Mouse (Mus musculus) hindbrain, embryonic 15.5 days (tissue): ENCODE data around the gene Gatd1. TPM values are rescaled to one million over a fixed set of nuclear protein-coding genes. Genes with fewer than 3 reads are reported as not detected.

ENCODE experiments used
- ATAC-seq: fragments of 200-750 bp; cut with Nextera tagmentation; 2 replicates; pipeline ENCODE4 v1.8.0; 2017; ENCODE audit warnings: low read depth, moderate number of reproducible peaks, moderate TSS enrichment; ENCODE audit not compliant: low FRiP score
- H3K27ac ChIP-seq: fragments of 300-500 bp; sonication (generic); replicated peaks from 2 replicates; pipeline ENCODE4 v1.5.1; 2015; ENCODE audit warnings: mild to moderate bottlenecking, inconsistent platforms
- H3K27me3 ChIP-seq: fragments of 300-500 bp; sonication (generic); 2 replicates; pipeline ENCODE4 v1.6.1; 2015; ENCODE audit warnings: control low read depth, inconsistent platforms
- H3K36me3 ChIP-seq: fragments of 300-500 bp; sonication (generic); 2 replicates; pipeline ENCODE4 v1.6.1; 2015; ENCODE audit warnings: control low read depth, inconsistent platforms
- H3K4me1 ChIP-seq: fragments of 300-500 bp; sonication (generic); replicated peaks from 2 replicates; pipeline ENCODE4 v1.6.1; 2015; ENCODE audit warnings: control low read depth, inconsistent platforms
- H3K4me2 ChIP-seq: fragments of 300-500 bp; sonication (generic); 2 replicates; pipeline ENCODE4 v1.6.1; 2015; ENCODE audit warnings: moderate library complexity, mild to moderate bottlenecking, inconsistent platforms
- H3K4me3 ChIP-seq: fragments of 300-500 bp; sonication (generic); 2 replicates; pipeline ENCODE4 v1.5.1; 2015; ENCODE audit warnings: mild to moderate bottlenecking, inconsistent platforms
- H3K9ac ChIP-seq: fragments of 300-500 bp; sonication (generic); 2 replicates; pipeline ENCODE4 v1.6.1; 2015; ENCODE audit warnings: inconsistent platforms
- H3K9me3 ChIP-seq: fragments of 300-500 bp; sonication (generic); 2 replicates; pipeline ENCODE4 v1.6.1; 2016; ENCODE audit warnings: control low read depth, inconsistent platforms
- WGBS: fragments of 180-500 bp; shearing (Covaris S2); methylation state at CpG from one replicate; pipeline ENCODE4 v1.1.7; 2015; 5-methylcytosine and 5-hydroxymethylcytosine counted together
- polyA plus RNA-seq: library from polyadenylated mRNA; unstranded; fragments of >200 nt; fragmentation: Nextera tagmentation; extraction: Ambion mirVana; gene quantifications from 2 replicates; pipeline ENCODE4 v1.2.1, GENCODE M21; 2015

The Gatd1 gene
- polyA plus RNA-seq, 1 experiment from 2014 or later: 53.3 TPM

DNA sequence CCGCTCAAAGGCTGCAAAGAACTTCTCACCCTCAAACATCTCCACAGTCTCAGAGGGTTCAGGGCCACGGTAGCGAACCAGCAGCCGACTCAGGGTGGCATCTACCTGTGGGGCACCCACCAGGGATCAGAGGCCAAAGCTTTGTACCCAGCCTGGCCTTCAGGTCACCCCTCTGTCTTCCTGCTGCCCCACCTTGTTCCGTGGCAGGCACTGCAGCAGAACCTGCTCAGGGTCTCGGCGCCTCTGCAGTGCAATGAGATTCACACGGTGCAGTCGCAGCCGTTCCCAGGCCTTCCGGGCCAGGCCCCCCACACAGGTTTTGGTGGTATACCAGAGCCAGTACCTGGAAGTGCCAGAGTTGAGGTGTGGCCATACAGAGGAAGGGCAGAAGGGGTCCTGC, 25.9 kb upstream of the Gatd1 start:
- ATAC-seq: no peak
- H3K9ac ChIP-seq: no peak overlapping the region
- no peak overlapping the region for H3K4me3 ChIP-seq
- H3K4me2 ChIP-seq: no peak overlapping the region
- H3K4me1 ChIP-seq: peaks cover 51% of the 10 kb centered on the region
- H3K36me3 ChIP-seq: no peaks in the 10 kb centered on the region
- H3K9me3 ChIP-seq: no peaks in the 10 kb centered on the region
- no peak overlapping the region for H3K27ac ChIP-seq
- WGBS: 94% methylated on average over 11 of the region's 11 CpGs
- no peaks in the 10 kb centered on the region for H3K27me3 ChIP-seq

DNA sequence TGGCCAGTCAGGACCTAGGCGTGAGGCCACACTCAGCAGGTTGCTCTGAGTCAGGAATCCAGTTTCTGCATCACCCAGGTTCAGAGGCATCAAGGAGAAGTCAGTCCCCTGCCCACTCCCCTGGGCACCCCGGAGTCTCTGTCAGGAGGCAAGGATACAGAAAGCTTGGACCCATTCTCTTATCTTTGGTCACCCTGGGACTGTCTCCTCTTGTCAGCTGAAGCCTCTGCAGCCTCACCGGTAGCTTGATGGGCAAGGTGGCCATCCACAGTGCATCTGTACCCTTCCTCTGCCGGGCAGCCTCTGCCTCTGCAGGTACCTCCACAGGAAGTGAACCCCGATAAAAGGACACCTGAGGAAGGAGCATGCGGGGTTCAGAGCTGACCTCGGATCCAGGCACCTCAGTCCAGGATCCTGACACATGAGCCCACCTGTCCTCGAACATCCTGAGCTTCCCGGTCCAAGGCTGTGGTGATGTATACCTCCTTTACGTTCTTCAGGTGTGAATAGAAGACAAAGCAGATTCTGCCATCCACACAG, 25.3 kb upstream of the Gatd1 start:
- H3K36me3 ChIP-seq: no peaks in the 10 kb centered on the region
- no peak overlapping the region for H3K27ac ChIP-seq
- WGBS: 95% methylated on average over 10 of the region's 10 CpGs
- H3K4me3 ChIP-seq: no peak overlapping the region
- ATAC-seq: no peak
- no peaks in the 10 kb centered on the region for H3K27me3 ChIP-seq
- no peak overlapping the region for H3K9ac ChIP-seq
- H3K4me1 ChIP-seq: peaks cover 57% of the 10 kb centered on the region
- H3K4me2 ChIP-seq: no peak overlapping the region
- no peaks in the 10 kb centered on the region for H3K9me3 ChIP-seq

DNA sequence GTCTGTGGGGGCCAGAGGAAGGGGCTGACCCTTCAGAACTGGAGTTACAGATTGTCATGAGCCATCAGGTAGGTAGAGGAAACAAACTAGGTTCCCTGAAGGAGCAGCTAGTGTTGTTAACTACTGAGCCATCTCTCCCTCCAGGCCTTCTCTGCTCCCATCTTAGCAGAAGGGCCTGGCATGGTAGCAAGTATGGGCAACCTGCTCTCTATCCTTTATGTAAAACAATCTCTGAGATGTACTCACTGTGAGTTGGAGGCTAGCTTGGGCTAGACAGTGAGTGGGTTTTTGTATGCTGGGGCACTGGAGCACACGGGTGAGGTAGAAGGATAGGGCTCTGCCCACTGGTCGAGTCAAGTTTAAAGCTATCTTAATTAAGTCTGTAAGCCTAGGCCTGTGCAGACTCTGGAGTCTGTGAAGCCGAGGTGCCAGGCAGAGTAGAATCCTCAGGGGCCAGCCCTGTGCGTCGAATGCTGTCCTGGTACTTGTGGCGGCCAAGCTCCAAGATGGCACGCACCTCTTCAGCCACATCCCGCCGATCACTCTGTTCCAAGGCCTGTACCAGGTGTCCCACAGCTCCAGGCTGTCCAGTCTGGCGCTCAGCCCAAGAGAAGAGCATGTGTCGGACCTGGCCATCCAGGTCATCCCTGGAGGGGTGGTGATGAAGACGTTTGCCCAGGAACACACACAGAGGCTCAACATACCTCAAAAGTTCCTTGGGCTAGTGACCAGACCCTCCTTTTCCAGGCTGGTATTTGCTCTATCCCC, 24.4 kb upstream of the Gatd1 start:
- H3K36me3 ChIP-seq: no peaks in the 10 kb centered on the region
- H3K27ac ChIP-seq: peak overlapping the region; percentile 80; the same call in 1 of the 2 replicates
- no peaks in the 10 kb centered on the region for H3K9me3 ChIP-seq
- H3K4me2 ChIP-seq: peak overlapping the region; percentile 84; the same call in 1 of the 2 replicates
- no peak for ATAC-seq
- no peaks in the 10 kb centered on the region for H3K27me3 ChIP-seq
- 94% methylated on average over 12 of the region's 12 CpGs for WGBS
- H3K4me1 ChIP-seq: peaks cover 57% of the 10 kb centered on the region
- peak overlapping the region; percentile 61; the same call in 1 of the 2 replicates for H3K9ac ChIP-seq
- peak overlapping the region; percentile 54; the same call in 1 of the 2 replicates for H3K4me3 ChIP-seq

DNA sequence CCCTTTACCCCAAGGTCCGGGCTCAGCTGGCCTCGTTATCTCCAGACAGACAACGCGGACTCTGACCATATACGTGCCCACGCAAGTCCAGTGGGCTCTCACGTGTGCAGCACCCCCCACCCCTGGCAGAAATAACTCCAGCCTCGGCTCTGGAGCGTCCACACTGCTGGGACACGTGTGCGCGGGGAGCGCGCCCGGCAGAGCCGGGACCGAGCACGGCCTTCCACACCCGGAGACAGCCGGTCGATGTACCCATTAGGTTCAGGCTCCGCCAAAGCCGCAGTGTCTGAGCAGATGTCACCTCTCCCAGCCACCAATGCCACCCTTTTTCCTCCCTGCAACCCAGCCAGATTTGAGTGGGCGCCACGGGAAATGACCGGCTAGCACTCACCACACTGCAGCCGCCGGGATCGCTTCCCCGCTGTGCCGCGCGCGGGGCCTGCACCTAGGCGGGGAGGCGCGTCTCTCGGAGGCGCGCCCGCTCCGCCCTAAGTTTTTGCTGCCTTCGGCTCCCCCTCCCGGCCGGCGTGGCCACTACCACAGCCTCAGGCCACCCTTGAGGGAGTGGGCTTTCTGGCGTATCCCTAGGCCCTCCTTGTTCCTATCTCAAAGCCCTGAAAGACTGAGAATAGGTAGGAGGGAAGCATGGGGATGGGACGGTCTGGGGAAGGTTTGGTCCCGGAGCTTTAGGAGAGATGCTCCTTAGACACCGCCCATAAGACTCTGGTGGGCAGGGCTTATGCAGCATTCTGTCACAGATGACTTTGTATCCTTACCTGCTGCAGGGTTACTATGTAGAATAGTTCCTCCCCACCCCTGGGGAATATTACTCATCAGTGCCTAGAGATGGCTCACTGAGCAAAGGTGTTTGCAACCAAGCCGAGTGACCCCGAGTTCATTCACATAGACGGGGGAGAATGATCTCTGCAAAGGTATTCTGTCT, 23.5 kb upstream of the Gatd1 start, which contains the start of gene Slc25a22:
Gene Slc25a22 (minus strand): TSS at position 715 of the 943 bp plus-strand sequence.
- Histone ChIP-seq H3K4me3 (peak within 1 kb of the TSS; percentile 54), H3K4me1 (peaks cover 57% of the 10 kb centered on the region), H3K36me3 (peaks cover 7% of the 10 kb centered on the region; the same call in 1 of the 2 replicates), H3K9me3 (no peaks in the 10 kb centered on the region), H3K9ac (peak within 1 kb of the TSS; percentile 61), H3K27ac (peak within 1 kb of the TSS; percentile 80), H3K27me3 (no peaks in the 10 kb centered on the region), H3K4me2 (peak within 1 kb of the TSS; percentile 84)
- 5% methylated on average over 53 of the region's 53 CpGs for WGBS
- peak; percentile 80 for ATAC-seq

DNA sequence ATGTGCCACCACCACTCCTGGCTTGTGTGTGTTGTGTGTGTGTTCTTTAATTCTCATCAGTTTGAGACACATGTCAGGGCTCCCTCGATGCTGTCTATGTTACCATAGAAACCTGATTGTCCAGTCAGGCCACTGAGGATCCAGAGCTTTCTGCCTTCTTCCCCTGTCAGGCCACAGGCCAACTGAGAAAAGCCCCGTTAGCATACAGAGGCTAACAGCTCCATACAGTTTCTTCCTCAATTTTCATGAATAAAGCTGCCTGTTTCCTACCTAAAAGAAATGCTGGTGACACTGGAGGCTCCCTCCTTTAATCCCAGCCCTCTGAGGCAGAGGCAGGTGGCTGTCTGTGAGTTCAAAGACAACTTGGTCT, 22.6 kb upstream of the Gatd1 start:
- ATAC-seq: no peak
- Histone ChIP-seq H3K27ac (peak overlapping the region; percentile 80; the same call in 1 of the 2 replicates), H3K36me3 (peaks cover 16% of the 10 kb centered on the region), H3K4me2 (peak overlapping the region; percentile 84), H3K4me3 (peak overlapping the region; percentile 54), H3K9ac (peak overlapping the region; percentile 61; the same call in 1 of the 2 replicates), H3K4me1 (peaks cover 63% of the 10 kb centered on the region), H3K9me3 (no peaks in the 10 kb centered on the region), H3K27me3 (no peaks in the 10 kb centered on the region)
- WGBS: 38% methylated on average over 2 of the region's 2 CpGs

DNA sequence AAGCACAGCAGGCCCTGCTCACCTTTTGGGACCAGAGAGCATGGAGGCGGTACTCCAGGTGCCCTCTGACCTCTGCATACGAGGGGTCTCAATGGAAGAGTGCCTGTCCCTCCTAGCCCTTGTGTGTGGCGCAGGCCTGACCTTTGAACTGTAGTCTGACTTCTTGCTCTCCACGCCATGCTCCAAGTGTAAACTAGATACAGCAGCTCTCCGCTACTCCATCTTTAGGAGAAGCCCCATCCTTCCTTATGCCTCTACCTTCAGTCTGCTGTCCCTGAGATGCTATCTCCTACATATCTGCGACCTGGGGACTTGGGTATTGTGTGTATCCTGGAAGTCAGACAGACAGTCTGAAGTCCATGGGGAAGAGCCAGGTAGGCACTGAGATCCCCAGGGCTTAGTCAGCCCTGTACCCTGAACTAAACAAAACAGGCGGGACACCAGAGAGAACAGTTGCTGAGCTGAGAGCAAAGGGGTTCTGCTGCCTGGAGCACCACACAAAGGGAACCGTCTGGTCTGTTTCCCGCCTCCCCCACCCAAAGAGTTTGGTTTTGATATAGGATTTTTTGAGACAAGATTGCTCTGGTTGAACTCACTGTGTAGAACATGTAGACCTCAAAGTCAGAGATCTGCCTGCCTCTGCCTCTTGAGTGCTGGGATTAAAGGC, 22.1 kb upstream of the Gatd1 start:
- Histone ChIP-seq H3K36me3 (peaks cover 21% of the 10 kb centered on the region), H3K9ac (peak overlapping the region; percentile 68; the same call in 1 of the 2 replicates), H3K27ac (no peak overlapping the region), H3K4me2 (peak overlapping the region; percentile 84), H3K27me3 (no peaks in the 10 kb centered on the region), H3K4me1 (peaks cover 63% of the 10 kb centered on the region), H3K9me3 (no peaks in the 10 kb centered on the region), H3K4me3 (peak overlapping the region; percentile 61)
- no peak for ATAC-seq
- WGBS: 70% methylated on average over 9 of the region's 9 CpGs

DNA sequence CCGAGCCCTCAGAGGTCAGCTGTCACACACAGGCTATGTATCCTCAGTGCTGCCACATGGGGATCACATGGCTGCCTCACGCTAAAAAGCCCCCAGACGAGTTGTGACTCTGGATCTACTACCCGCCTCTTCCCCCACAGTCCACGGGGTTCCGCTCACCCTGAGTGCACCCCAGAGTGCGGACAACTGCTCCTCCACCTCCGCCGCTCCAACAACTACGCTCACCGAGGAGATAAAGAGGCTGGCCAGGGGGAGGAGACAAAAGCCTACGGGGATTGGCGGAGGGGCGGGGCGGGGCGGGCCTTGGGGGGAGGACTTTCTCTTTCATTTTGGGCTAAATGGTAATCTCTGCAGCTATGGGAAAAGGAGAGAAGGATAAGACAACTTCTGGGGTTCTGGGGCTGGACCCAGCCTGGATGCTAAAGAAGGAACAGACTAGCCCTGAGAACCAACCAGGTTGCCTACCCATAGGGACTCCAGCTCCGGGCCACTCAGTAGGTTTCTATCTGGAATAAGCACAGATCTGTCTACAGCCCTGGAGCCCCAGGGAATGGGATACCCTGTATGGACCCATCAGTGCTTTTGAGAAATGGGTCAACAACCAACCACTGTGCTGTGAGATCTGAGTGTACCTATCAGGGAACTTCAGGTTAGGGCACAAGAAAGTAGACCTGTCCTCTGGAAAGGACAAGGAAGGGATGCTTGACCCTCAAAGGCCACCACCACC, 21.4 kb upstream of the Gatd1 start:
- Histone ChIP-seq H3K27me3 (no peaks in the 10 kb centered on the region), H3K36me3 (peaks cover 28% of the 10 kb centered on the region), H3K4me2 (peak overlapping the region; percentile 84), H3K9ac (peak overlapping the region; percentile 68), H3K27ac (peak overlapping the region; percentile 84), H3K4me3 (peak overlapping the region; percentile 61), H3K9me3 (no peaks in the 10 kb centered on the region), H3K4me1 (peaks cover 64% of the 10 kb centered on the region)
- 4% methylated on average over 17 of the region's 17 CpGs for WGBS
- ATAC-seq: peak; percentile 10; the same call in 1 of the 2 replicates

DNA sequence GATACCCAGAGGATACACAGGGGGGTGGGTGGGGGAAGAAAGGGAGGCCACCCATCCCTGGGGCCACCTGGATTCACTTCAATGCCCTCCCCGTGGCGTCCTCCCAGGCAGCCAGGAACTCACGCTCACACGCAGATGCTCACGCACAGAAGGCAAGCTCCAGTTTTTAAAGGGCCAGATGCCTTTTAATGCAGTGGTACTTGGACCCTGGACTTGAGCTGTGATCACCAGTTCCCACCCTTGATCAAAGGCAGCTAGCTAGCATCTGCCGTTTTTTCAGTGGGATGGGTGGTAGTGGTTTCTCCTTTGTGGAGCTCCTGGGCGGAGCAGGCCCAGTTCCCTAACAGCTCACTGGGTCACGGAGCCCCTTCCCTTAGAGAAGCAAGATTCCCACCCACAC, 20.5 kb upstream of the Gatd1 start:
- Histone ChIP-seq H3K9ac (peak overlapping the region; percentile 68), H3K4me2 (peak overlapping the region; percentile 84), H3K9me3 (no peaks in the 10 kb centered on the region), H3K4me1 (peaks cover 72% of the 10 kb centered on the region), H3K36me3 (peaks cover 30% of the 10 kb centered on the region), H3K4me3 (peak overlapping the region; percentile 61), H3K27ac (peak overlapping the region; percentile 84), H3K27me3 (no peaks in the 10 kb centered on the region)
- WGBS: 9% methylated on average over 8 of the region's 8 CpGs
- peak; percentile 12; the same call in 1 of the 2 replicates for ATAC-seq

DNA sequence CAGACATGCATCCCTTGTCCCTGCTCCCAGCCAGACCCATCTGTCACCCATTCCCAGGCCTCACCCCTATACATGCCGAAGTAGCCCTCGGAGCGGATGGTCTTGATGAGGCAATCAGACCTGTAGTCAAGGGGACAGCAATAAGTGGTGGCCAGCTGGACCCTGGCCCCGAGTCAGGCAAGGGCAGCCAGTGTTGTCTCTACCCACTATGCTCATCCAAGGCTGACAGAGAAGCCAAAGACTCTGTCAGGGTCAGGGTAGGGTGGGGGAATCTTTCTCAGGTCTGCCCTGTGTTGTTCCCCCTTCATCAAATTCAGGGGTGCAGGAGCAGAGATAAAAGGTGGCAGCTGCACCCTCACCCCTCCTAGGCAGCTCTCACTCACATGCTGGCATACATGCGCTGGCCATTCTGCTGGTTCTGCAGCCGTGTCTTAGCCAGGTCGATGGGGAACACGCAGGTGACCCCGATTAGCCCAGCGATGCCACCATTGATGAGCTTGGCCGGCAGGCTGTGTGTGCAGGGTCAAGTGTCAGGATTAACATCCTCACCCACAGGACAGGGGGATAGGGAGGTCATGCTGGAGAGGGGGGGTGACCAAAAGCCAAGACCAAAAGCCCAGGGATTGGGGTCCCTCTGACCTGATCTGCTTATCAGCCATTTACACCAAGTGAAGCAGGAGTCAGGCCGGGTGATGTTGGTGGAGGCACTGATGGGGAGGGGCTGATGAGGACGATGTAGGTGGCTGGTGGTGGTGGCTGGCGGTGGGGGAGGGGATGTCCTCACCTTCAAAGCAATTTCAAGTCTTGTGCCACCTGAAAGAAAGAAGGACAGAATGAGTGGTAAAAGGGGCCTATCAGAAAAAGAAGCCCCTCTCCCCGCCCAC, 19.8 kb upstream of the Gatd1 start:
- Histone ChIP-seq H3K9ac (peak overlapping the region; percentile 68), H3K27ac (peak overlapping the region; percentile 84), H3K27me3 (no peaks in the 10 kb centered on the region), H3K4me2 (peak overlapping the region; percentile 84), H3K36me3 (peaks cover 30% of the 10 kb centered on the region), H3K4me1 (peaks cover 76% of the 10 kb centered on the region), H3K9me3 (no peaks in the 10 kb centered on the region), H3K4me3 (peak overlapping the region; percentile 61)
- 75% methylated on average over 15 of the region's 15 CpGs for WGBS
- no peak for ATAC-seq
